Mouse (Mus musculus): ENCODE measurements at regions not wholly inside any gene's neighbourhood (a gene's known extent, or its start where the extent isn't known, plus 50 kb on each side); places are given as distances from the start of the nearest gene placed in this dataset.
A peak's percentile ranks its signal among the peaks of the same experiment; 100 is the strongest.
"Not testable (repeated sequence)": the region's sequence is repeated elsewhere in the genome, so short reads cannot be mapped to it uniquely, and the experiment has no call there.

GRCm38 (mm10) chr12:27946866-27947459, 604.6 kb upstream of the Sox11 start:
- intact Hi-C loops (cut with DNase I) = no loop called here
- Histone ChIP-seq H3K27ac (no peak overlapping the region), H3K4me3 (no peak overlapping the region)
- no peak for TF ChIP-seq CTCF (IDR thresholded peaks at IDR 0.05)
- DNase-seq (ENCODE audit: extremely low spot score in 1 of 2, low spot score in 2 of 2) = no peak

- H3K27ac ChIP-seq = no peak overlapping the region
- no peak for DNase-seq (ENCODE audit: extremely low spot score in 1 of 2, low spot score in 2 of 2)
- intact Hi-C loops (cut with DNase I) = no loop called here
- H3K4me3 ChIP-seq = no peak overlapping the region
- no peak for TF ChIP-seq CTCF (IDR thresholded peaks at IDR 0.05)
These were observed 603.0 kb upstream of the Sox11 start for GRCm38 (mm10) chr12:27945411-27945810.

- intact Hi-C loops (cut with DNase I) = no loop called here
- no peak for TF ChIP-seq CTCF (IDR thresholded peaks at IDR 0.05)
- Histone ChIP-seq H3K4me3 (no peak overlapping the region), H3K27ac (no peak overlapping the region)
- no peak for DNase-seq (ENCODE audit: extremely low spot score in 1 of 2, low spot score in 2 of 2)
These were observed 598.7 kb upstream of the Sox11 start for GRCm38 (mm10) chr12:27941053-27941452.

GRCm38 (mm10) chr12:27932382-27933140, 590.2 kb upstream of the Sox11 start:
- no peak for TF ChIP-seq CTCF (IDR thresholded peaks at IDR 0.05)
- no peak overlapping the region for H3K27ac ChIP-seq
- H3K4me3 ChIP-seq = no peak overlapping the region
- peak; percentile 38 to 50 for DNase-seq (ENCODE audit: extremely low spot score in 1 of 2, low spot score in 2 of 2)
- intact Hi-C loops (cut with DNase I) = no loop called here

GRCm38 (mm10) chr12:27928366-27928963, 586.1 kb upstream of the Sox11 start:
- Histone ChIP-seq H3K27ac (no peak overlapping the region), H3K4me3 (no peak overlapping the region)
- no peak for DNase-seq (ENCODE audit: extremely low spot score in 1 of 2, low spot score in 2 of 2)
- no peak for TF ChIP-seq CTCF (IDR thresholded peaks at IDR 0.05)
- intact Hi-C loops (cut with DNase I) = loop anchor here (5.0 kb wide), 1 partner anchor 586 kb away; the partner anchor contains the start of gene Sox11

- Histone ChIP-seq H3K27ac (no peak overlapping the region), H3K4me3 (no peak overlapping the region)
- peak in 1 of 2 experiments; percentile 24 for DNase-seq (ENCODE audit: extremely low spot score in 1 of 2, low spot score in 2 of 2)
- intact Hi-C loops (cut with DNase I) = loop anchor here (2.0 to 5.0 kb wide), 2 partner anchors 52 to 584 kb away; partner anchors contain the start of gene Sox11
- TF ChIP-seq CTCF (IDR thresholded peaks at IDR 0.05) = no peak
These were observed 584.4 kb upstream of the Sox11 start for GRCm38 (mm10) chr12:27926730-27927129.

GRCm38 (mm10) chr12:27920607-27921006, 578.2 kb upstream of the Sox11 start:
- intact Hi-C loops (cut with DNase I) = no loop called here
- H3K4me3 ChIP-seq = no peak overlapping the region
- no peak overlapping the region for H3K27ac ChIP-seq
- TF ChIP-seq CTCF (IDR thresholded peaks at IDR 0.05) = no peak
- DNase-seq (ENCODE audit: extremely low spot score in 1 of 2, low spot score in 2 of 2) = no peak

GRCm38 (mm10) chr12:27916401-27916920, 574.1 kb upstream of the Sox11 start:
- no peak for DNase-seq (ENCODE audit: extremely low spot score in 1 of 2, low spot score in 2 of 2)
- intact Hi-C loops (cut with DNase I) = no loop called here
- H3K27ac ChIP-seq = no peak overlapping the region
- TF ChIP-seq CTCF (IDR thresholded peaks at IDR 0.05) = no peak
- no peak overlapping the region for H3K4me3 ChIP-seq

- no peak for DNase-seq (ENCODE audit: extremely low spot score in 1 of 2, low spot score in 2 of 2)
- intact Hi-C loops (cut with DNase I) = no loop called here
- no peak overlapping the region for H3K27ac ChIP-seq
- H3K4me3 ChIP-seq = no peak overlapping the region
- TF ChIP-seq CTCF (IDR thresholded peaks at IDR 0.05) = no peak
These were observed 567.2 kb upstream of the Sox11 start for GRCm38 (mm10) chr12:27909417-27910100.

- DNase-seq (ENCODE audit: extremely low spot score in 1 of 2, low spot score in 2 of 2); H3K27ac ChIP-seq: not testable (repeated sequence)
These were observed 554.3 kb upstream of the Sox11 start for GRCm38 (mm10) chr12:27896682-27897081.

GRCm38 (mm10) chr12:27881720-27882119, 539.3 kb upstream of the Sox11 start:
- no peak for TF ChIP-seq CTCF (IDR thresholded peaks at IDR 0.05)
- DNase-seq (ENCODE audit: extremely low spot score in 1 of 2, low spot score in 2 of 2) = no peak
- Histone ChIP-seq H3K27ac (no peak overlapping the region), H3K4me3 (no peak overlapping the region)
- intact Hi-C loops (cut with DNase I) = no loop called here

More at GRCm38 (mm10) chr12:27896682-27897081, 554.3 kb upstream of the Sox11 start:
- intact Hi-C loops (cut with DNase I); H3K4me3 ChIP-seq: not testable (repeated sequence)

- intact Hi-C loops (cut with DNase I) = no loop called here
- Histone ChIP-seq H3K27ac (no peak overlapping the region), H3K4me3 (no peak overlapping the region)
- TF ChIP-seq CTCF (IDR thresholded peaks at IDR 0.05) = no peak
- DNase-seq (ENCODE audit: extremely low spot score in 1 of 2, low spot score in 2 of 2) = no peak
These were observed 524.0 kb upstream of the Sox11 start for GRCm38 (mm10) chr12:27866421-27866820.
